Mouse (Mus musculus) hematopoietic stem cell, adult 5-6 weeks (primary cell): ENCODE data around the gene Wbp2nl. TPM values are rescaled to one million over a fixed set of nuclear protein-coding genes. Genes with fewer than 3 reads are reported as not detected.
"Not testable (repeated sequence)": the region's sequence is repeated elsewhere in the genome, so short reads cannot be mapped to it uniquely, and the experiment has no call there.

Experiments
- ATAC-seq, 2 experiments: fragments of 125-278 bp in 1 of 2; replicated peaks in 1 of 2; 2 replicates each; pipeline ENCODE4 v1.8.0; 2016 to 2017; ENCODE audit warnings: inconsistent platforms in 2 of 2, mild to moderate bottlenecking in 2 of 2, moderate number of reproducible peaks in 2 of 2, low read depth in 1 of 2, moderate TSS enrichment in 1 of 2; ENCODE audit not compliant: low FRiP score in 2 of 2, poor library complexity in 2 of 2, severe bottlenecking in 2 of 2, insufficient read depth in 1 of 2, low TSS enrichment in 1 of 2
- total RNA-seq: library from RNA; stranded (forward); fragments of 172-1452, 232-1000 nt; gene quantifications from 2 replicates; pipeline ENCODE4 v1.2.3, GENCODE M21; 2017

Gene Wbp2nl
- total RNA-seq, 1 experiment from 2014 or later: not detected

GRCm38 (mm10) chr15:82361459-82362018 is 62.8 kb downstream of the Wbp2nl start:
- peak; percentile 80 to 90 for ATAC-seq

DNA sequence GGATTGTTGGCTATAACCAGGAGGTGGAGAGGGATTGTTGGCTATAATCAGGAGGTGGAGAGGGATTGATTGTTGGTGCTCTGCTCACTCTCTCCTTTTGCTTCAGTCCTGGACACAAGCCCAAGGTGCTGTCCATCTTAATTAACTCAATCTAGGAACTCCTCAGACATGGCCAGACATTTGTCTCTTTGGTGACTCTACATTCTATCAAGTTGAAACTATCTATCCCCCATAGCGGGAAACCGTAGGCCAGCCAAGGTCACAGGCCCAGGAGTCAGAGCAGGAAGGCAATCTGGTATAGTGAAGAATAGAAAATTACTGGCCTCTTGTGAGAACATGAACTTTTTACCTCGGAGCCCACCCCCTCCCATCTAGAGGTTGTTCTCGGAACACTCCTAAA is 63.5 kb downstream of the Wbp2nl start:
- ATAC-seq: no peak

GRCm38 (mm10) chr15:82363801-82364200 is 65.0 kb downstream of the Wbp2nl start:
- not testable (repeated sequence) for ATAC-seq

Other genes starting within 250 kb of the Wbp2nl start
- not detected in 2 replicates for gene 4930407I10Rik, start 239.8 kb upstream of the Wbp2nl start, total RNA-seq
- gene Mei1, start 229.0 kb upstream of the Wbp2nl start, total RNA-seq: not detected in 2 replicates
- gene Ccdc134, start 171.0 kb upstream of the Wbp2nl start, total RNA-seq: 15.9 and 20.8 TPM in 2 replicates
- gene Srebf2, start 151.8 kb upstream of the Wbp2nl start, total RNA-seq: 64.0 and 83.8 TPM in 2 replicates
- gene Shisa8, start 86.1 kb upstream of the Wbp2nl start, total RNA-seq: 9.3 and 13.6 TPM in 2 replicates
- gene Tnfrsf13c, start 74.6 kb upstream of the Wbp2nl start, total RNA-seq: 9.2 and 10.6 TPM in 2 replicates
- 15.6 and 25.6 TPM in 2 replicates for gene Cenpm, start 54.2 kb upstream of the Wbp2nl start, total RNA-seq
- gene 1500009C09Rik, start 46.6 kb upstream of the Wbp2nl start, total RNA-seq: not detected in 2 replicates
- 1.1 TPM in 2 replicates for gene Sept3, start 24.1 kb upstream of the Wbp2nl start, total RNA-seq
- 50.2 and 51.1 TPM in 2 replicates for gene Naga, start 40.0 kb downstream of the Wbp2nl start, total RNA-seq
- 8.5 and 13.6 TPM in 2 replicates for gene Pheta2, start 40.0 kb downstream of the Wbp2nl start, total RNA-seq
- 53.4 and 61.4 TPM in 2 replicates for gene Smdt1, start 40.0 kb downstream of the Wbp2nl start, total RNA-seq
- gene Ndufa6, start 55.4 kb downstream of the Wbp2nl start, total RNA-seq: 90.5 and 185 TPM in 2 replicates
- 0.10 and 1.1 TPM in 2 replicates for gene Cyp2d22, start 81.3 kb downstream of the Wbp2nl start, total RNA-seq
- gene Cyp2d11, start 95.1 kb downstream of the Wbp2nl start, total RNA-seq: not detected in 2 replicates
- not detected in 2 replicates for gene Cyp2d10, start 108.2 kb downstream of the Wbp2nl start, total RNA-seq
- gene Cyp2d9, start 134.5 kb downstream of the Wbp2nl start, total RNA-seq: not detected in 2 replicates